Mouse (Mus musculus) olfactory bulb, adult 2 months (tissue): Measurements from ENCODE around the gene Caprin1.
A peak's percentile ranks its signal among the peaks of the same experiment; 100 is the strongest.

Experiments used
- CTCF ChIP-seq: fragments of 200-500 bp; IDR thresholded peaks from 2 replicates; pipeline ENCODE4 v1.5.1; 2012; ENCODE audit warnings: low read depth, mild to moderate bottlenecking, low read length, moderate library complexity; ENCODE audit not compliant: insufficient read depth
- POLR2A ChIP-seq: fragments of 200-500 bp; IDR thresholded peaks from 2 replicates; pipeline ENCODE4 v1.6.1; 2012; ENCODE audit warnings: mild to moderate bottlenecking, low read depth, low read length, moderate library complexity; ENCODE audit not compliant: insufficient read depth

GRCm38 (mm10) chr2:103718594-103719291 lies 78.7 kb downstream of the Caprin1 start:
- peak; percentile 81 for TF ChIP-seq CTCF
- no peak for TF ChIP-seq POLR2A
